Mouse (Mus musculus) adrenal gland, postnatal 14 days (tissue): ENCODE results near the gene Zfp689. TPM values are rescaled to one million over a fixed set of nuclear protein-coding genes. Genes with fewer than 3 reads are reported as not detected.
"Not testable (repeated sequence)": the region's sequence is repeated elsewhere in the genome, so short reads cannot be mapped to it uniquely, and the experiment has no call there.

Experiments
- DNase-seq: peaks from one replicate; pipeline ENCODE4 v3.0.0; 2021; ENCODE audit warnings: mixed read lengths
- long read RNA-seq, 2 experiments: library from polyadenylated mRNA; stranded (forward); transcript quantifications; one replicate each; pipeline ENCODE4 v2.0.0; 2021
- total RNA-seq: library from RNA; stranded (reverse); gene quantifications from 2 replicates; pipeline ENCODE4 v1.2.3, GENCODE M21; 2021

Gene Zfp689
- 3.5 and 5.0 TPM in 2 replicates for total RNA-seq
- long read RNA-seq, experiment 1, transcript Zfp689-201 (3 exons, 3,621 nt) = major isoform, 5 of 5 reads
- long read RNA-seq, experiment 1, partial matches to known transcripts = 0 of 5 reads
- long read RNA-seq, experiment 1, other reads (novel, unspliced or antisense) = 0 of 5 reads
- long read RNA-seq, experiment 2, partial matches to known transcripts = 0 of 5 reads
- long read RNA-seq, experiment 2, other reads (novel, unspliced or antisense) = 1 of 5 reads

DNA sequence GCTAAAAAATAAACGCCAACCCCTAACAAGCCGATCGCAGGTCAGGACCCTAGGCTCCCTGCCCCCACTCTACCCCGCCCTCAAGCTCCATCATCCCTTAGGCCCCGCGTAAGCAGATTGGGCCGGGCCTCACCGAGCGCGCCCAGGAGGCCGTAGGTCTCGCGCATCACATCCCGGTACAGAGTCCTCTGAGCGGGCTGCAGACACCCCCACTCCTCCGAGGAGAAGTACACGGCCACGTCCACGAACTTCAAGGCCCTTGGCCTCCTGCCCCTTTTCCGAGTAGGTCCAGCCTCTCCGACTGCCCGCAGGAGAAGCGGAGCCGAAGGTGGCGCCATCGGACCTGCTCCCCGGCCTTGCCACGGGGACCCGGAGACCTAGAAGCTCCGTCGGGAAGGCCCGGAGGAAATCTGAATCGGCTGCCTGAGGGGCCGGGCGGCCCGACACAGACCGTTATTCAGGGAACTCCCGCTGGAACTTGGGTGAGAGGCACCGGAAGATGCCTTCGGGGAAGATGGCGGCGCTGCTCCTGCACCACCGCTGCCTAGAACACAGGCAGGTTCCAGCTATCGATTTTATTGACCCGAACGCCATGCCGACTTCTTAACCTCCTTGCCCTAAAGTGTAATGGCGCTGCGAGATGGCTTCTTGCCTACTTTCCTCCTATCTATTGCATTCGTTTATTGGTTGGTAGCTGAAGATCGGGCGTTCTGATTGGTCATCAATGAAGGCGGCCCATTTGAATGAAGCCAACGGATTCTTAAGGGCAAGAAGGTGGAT, at the start of gene Zfp689:
Gene Zfp689 (minus strand): TSS at position 638 of the 780 bp plus-strand sequence.
- DNase-seq = peak; percentile 94

DNA sequence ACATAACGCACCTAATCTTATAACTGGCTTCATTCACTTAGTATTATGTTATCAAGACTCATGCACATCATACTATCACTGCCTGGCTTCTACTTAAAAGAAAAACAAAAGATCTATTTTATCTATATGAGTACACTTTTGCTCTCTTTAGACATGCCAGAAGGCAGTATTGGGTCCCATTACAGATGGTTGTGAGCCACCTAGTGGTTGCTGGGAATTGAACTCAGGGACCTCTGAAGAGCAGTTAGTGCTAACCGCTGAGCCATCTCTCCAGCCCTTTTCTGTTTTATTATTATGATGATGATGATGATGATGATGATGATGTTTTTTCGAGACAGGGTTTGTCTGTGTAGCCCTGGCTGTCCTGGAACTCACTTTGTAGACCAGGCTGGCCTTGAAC, 49.4 kb upstream of the Zfp689 start:
- DNase-seq = peak; percentile 57

DNA sequence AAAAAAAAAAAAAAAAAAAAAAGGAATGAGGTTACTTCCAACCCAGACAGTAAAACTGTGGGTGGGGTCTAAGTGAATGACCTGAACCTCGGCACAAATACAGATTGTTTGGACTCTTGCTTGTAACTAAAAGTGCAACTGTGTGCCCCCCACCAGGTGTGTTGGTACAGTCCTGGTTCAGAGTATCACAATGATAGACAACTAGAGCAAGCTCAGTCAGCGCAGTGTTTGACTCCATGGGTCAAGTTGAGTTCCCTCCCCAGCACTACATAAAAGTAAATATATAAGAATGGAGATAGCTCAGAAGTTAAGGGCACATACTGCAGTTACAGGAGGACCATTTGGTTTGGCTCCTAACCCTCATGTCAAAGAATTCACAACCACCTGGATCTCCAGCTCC, 48.4 kb upstream of the Zfp689 start:
- no peak for DNase-seq

DNA sequence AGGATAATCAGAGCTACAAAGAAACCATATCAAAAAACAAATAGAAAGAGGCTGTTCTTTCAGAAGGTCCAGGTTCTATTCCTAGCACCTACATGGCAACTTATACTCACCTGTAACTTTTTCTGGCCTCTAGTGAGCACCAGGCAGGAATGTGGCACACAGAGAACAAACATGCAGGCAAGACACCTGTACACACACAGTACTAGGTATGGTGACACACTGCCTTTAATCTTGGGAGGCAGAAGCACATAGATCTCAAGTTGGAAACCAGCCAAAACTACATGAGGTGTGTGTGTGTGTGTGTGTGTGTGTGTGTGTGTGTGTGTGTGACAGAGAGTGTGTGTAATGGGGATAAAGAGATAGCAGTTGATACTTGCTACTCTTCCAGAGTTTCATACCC, 45.7 kb upstream of the Zfp689 start:
- no peak for DNase-seq

DNA sequence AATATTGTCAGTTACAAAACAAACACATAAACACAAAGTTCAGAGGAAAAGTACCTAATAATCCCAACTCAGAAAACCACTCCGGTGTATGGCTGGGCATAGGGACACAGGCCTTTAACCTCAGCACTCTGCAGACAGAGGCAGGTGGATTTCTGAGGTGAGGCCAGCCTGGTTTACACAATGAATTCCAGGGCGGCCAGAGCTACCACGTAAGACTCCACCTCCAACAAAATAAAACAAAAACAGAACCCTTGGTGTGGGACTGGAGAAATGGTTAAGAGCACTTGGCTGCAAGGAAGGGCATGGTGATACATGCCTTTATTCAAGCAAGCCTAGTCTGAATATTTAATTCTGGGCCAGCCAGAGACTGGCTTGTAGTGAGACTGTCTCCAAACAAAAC, 42.9 kb upstream of the Zfp689 start:
- no peak for DNase-seq

DNA sequence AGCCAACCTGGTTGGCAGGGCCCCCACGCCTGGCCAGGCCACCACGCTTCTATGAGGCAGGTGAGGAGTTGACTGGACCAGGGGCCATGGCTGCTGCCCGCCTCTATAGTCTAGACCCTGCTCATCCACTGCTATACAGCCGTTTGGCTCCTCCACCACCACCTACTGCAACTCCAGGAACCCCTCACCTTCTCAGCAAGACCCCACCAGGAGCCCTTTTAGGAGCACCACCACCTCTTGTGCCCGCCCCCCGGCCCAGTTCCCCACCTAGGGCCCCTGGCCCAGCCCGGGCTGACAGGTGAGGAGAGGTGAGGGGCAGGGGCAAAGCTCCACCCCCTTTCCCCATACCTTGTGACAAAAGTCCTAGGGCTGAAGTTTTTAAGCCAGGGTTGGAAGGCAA, 41.0 kb upstream of the Zfp689 start:
- DNase-seq = no peak

DNA sequence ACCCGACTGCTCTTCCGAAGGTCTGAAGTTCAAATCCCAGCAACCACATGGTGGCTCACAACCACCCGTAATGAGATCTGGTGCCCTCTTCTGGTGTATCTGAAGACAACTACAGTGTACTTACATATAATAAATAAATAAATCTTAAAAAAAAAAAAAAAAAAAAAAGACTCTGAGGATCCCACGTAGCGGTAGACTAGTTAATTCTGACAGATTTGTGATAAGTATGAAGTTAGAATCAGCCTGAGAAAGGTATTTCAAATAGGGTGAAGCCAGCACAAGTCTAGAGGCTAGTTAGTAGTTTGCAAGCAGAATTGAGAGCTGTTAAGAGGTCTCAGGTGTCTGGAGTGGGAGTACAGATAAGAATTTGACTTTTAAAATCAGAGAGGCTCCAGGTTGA, 39.4 kb upstream of the Zfp689 start:
- not testable (repeated sequence) for DNase-seq

DNA sequence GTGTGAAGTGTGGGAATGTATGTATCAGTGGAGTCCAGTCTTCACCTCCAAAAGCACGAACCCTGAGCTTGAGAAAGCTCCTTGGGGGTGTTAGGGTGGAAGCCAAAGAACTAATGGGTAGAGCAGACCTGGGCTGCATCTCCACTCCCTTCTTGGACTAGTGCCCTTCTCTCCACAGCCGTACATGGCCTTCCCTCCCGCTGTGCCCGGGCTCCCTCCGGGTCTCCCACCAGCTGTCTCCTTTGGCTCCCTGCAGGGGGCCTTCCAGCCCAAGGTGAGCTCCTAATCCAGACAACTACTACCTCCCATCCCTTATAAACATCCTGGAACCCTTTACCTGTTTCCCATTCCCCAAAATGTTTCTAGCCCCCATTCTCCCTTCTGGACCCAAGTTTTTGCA, 36.5 kb upstream of the Zfp689 start:
- no peak for DNase-seq

DNA sequence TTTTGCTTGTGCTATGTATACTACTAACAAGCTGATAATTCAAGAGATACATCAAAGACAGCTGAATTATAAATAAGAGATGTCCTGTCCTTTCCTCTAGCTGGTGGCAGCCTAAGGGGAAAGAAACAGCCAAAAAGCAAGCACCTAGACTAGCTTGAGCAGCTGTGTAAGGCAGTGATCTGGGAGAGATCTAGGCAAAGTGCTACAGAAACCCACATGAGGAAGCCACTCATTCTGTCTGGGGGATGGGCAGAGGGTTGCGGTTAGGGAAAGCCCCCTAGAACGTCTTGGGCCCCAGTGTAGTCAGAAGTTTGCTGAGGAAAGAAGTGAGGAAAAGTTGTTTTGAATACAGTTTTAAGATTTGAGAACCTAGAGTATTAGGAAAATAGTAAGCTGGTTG, 31.4 kb upstream of the Zfp689 start:
- DNase-seq = no peak

DNA sequence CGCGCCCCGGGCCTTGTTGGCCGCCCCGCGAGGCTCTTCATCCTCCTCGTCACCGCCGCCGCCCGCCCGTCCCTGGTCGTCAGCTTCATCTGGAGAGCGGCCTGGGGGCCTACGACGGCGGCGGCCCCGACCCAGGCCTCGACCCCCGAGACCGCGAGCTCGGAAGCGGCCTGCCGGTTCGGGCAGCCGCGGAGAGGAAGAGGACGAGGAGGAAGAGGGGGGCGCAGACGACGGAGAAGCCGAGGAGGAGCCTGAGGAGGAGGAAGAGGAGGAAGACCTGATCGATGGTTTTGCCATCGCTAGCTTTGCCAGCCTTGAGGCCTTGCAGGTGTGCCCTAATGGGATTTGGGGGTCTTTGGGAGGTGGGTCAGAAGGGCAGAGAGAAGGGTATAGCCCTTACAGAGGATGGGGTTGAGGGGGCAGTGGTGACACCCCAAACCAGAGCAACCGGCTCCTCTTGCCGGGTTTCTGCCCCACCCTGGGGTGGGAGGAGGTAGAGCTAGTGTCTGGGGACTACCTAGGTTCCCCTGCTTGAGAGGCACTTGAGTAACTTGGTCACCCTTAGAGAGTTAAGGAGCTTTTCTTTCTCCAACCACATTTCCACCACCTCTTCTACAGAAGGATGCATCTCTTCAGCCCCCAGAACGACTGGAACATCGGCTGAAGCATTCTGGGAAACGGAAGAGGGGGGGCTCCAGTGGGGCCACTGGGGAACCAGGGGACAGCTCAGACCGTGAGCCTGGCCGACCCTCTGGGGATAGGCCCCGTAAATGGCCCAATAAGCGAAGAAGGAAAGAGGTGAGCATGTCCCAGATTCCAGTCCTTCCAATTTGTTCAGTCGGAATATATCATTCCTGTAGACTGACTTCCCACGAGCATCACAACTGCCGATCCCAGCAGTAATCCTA, 30.6 kb upstream of the Zfp689 start:
- DNase-seq = peak; percentile 66

DNA sequence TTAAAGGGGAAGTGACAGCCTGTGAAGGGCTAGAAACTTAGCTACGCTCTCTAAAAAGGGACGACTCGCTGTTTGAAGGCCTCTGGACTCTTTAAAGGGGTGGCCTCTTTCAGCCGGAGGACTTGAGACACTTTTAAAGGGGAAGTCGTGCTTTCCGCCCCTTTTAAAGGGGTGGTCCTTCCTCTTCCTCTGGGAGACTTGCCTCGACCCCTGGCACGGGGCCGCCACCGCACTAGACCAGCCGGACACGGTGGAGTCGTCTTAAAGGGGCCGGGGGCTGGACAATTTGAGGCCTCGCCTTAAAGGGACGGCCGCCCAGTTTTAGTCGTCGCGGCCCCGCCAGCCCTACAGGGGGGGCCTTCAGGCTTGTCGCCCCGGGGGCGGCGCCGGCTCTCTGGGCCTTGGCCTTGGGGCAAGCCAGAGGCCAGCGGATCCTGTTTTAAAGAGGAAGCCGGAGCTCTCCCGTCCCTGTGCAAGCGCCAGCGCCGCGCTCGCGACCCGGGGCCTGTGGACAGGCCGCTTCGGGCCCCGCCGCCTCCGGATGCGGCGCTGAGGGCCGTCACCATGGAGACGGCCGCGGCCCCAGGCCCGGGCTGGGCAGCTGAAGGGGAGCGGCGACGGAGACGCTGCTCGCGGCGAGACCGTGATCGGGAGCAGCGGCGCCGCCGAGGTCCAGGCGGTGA, 29.8 kb upstream of the Zfp689 start, which contains the start of gene Fbrs:
Gene Fbrs (plus strand): TSS at position 565 of the 683 bp plus-strand sequence.
- peak; percentile 98 for DNase-seq

DNA sequence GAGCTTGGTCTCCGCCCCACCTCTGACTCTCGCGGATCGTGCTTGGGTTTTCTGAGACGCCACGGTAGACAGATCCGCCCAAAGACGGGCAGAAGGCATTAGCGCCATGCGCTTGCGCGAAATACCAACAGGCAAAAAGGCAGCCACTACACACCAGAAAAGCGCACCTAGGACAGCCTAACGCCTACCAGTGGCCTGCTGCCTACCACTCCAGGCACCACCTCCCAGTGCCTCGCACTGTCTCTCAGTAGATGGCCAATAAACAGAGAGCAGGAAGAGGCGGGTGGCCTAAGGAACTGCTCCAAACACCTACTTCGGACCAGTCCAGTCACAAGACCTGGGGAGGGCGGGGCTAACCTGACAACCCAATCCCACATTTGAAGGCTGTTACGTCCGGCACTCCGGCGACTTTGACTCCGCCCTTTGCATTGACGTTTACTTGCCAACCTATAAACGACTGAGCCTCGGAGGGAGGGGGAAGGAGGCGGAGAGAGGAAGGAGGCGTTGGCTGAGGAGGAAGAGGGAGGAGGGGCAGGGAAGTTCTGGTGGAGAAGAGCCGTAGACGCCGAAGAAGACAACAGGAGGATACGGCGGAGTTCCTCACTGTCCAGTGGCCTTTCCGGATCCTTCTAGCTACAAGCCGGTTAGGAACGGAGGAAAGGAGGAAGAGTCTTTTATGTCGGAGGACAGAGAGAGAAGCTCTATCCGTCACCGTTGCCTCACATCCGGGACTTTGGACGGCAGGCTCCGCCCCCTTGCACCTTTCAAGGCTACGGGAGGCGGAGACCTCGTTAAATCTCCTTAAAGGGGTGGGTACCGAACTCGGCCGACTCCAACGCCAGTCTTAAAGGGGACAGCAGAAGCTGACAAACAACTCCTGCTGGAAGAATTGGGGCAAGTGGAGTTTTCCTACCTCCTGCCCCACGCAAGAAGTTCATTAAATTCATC, 29.0 kb upstream of the Zfp689 start:
- peak; percentile 99 for DNase-seq

DNA sequence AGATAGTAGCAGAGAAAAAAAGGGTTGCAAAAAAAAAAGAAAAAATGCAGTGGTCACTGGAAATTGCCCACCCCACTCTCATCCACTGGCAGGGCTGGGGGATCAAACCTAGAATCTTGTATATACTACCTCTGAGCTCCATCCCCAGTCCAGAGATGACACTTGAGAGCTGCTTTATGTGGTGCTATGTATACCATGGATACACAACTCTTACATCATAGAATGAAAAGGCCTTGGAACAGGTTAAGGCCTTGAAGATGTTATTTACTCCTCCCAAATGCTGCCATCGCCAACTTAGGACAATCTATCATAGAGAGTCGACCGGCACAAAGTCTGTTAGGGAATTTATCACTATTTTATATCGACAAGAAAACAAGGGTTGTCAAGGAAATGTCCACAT, 27.9 kb upstream of the Zfp689 start:
- no peak for DNase-seq

DNA sequence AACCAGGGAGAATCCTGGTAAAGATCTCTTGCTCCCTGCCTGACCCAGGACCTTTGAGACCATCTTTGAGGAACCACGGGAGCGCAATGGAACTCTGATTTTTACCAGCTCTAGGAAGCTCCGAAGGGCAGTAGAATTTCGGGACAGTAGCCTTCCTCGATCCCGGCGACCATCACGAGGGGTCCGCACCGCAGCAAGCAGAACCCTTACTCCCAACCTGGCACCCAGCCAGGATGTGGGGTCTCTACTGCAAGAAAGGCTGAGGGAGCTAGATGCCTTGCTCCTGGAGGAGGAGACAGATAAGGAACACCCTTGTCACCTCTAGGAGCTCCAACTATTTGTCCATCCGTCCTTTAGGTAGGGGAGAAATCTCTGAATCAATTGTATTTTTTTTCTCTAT, 27.4 kb upstream of the Zfp689 start:
- DNase-seq = no peak

DNA sequence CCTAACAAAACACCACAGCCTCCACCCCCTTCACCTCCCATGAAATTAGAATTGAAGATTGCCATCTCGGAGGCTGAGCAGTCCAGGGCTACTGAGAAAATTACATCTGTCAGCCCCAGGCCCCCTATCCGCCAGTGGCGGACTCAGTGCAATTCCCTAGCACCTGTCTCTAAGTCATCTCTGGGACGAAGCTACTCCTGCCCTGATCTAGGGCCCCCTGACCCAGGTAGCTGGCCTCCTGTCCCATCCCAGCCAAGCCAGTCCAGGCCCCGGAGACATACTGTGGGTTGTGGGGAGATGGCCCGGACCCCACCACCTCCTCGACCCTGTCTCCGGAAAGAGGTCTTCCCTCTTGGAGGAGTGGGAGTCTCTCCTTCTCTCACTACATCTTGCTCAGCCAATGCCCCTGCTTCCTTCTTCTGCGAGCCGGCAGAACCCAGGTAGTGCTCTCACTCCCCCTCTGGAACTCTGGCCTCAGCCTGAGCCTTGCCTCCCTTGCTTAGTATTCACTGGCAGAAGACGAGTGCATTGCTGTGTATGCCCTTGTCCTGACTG, 26.3 kb upstream of the Zfp689 start:
- no peak for DNase-seq

DNA sequence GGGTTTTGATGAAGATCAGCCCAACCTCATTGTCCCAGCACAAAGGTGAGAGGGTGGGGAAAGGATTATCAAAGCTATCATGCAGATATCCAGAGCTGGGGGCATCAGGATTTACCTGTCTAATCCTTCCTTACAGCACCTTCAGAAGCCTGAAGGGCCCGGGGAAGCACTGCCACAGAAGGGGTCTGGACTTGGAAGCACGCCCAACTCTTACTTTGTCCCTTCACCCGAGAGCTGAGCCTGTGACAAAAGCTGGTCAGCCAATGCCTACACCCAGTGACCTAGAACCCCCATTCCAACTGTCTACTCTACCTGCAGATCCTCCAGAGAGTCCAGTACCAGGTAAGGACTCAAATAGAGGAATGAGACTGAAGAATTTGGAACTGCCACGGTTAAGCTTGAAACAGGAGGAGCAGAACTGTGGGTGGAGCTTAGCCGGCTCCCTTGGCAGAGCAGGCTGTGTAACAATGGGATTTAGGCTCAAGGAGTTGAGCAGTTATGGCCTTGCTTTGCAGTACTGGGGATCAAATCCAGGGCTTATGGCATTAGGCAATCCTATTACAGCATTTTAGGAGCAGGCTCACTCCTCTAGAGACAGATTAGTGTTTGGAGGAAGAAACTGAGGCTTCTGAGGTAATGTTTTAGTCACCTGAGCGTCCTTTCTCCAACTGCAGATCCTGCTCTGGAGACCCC, 25.6 kb upstream of the Zfp689 start:
- no peak for DNase-seq

DNA sequence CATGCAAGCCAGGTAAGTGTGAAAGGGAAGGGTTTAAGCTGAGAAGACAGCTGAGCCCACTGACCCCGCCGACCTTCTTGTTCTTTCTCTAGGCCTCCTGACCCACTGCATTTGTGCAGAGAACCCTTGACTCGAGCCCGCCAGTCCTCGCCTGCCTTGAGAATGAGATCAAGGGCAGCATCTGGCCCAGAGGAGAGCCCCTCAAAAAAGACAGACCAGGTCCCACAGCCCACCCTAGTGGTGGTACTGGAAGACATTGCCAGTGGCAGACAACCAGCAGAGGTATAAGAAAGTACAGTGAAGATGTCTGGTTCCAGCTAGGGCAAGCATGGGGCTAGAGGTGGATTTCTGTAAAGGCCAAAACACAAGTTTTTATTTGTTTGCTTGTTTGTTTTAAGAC, 24.7 kb upstream of the Zfp689 start:
- no peak for DNase-seq

DNA sequence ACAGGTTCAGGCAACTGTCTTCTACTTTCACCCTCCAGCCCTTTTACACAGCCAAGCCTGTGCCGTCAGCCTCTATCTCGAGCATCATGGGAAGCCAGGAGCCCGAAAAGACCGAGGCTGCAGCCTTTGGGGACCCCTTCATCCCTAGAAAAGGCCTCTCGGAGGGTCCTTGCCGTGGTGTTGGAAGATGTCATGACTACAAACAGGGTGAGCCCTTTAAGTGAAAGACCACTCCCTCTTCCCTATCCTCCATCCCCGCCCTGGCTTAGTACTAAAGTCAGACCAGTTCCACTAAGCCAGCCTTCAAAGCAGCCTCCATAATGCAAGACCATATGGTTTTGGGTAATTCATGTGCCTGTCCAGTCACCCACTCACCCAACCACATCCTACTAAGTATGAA, 23.1 kb upstream of the Zfp689 start:
- no peak for DNase-seq

DNA sequence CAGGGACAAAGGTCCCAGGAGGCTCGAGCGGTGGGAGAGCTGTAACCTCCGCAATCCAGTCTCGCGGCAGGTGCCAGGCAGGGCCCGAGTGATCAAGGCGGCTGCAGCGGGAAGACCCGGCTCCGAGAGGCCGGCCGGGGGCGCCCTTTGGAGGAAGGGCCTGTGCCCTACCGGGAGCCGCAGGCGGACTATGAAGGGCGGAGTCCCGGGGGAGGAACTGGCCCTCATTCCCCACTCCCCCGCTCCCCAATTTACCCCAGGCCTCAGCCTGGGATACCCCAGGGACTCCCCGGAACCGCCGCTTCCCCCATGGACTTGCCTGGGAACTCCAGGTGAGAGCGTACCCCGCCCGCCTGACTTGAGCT, 22.7 kb upstream of the Zfp689 start:
- DNase-seq = peak; percentile 84
